11 mouse cellular contexts compared by ENCODE assay signal in genomic region chr6:29524034-29524489, GRCm38 (mm10). TPM values are rescaled to one million over a fixed set of nuclear protein-coding genes. Genes with fewer than 3 reads are reported as not detected.
DNase-seq lines count a peak whose midpoint lies in the region; ATAC-seq and TF ChIP-seq lines count a peak whose summit lies in the region.
"Had no signal": no experiment of that assay in that cellular context is flagged by ENCODE, and none has a peak within 500 bp of the region (broad histone marks: within the 10 kb centered on the region; RNA-seq: fewer than 3 reads in every experiment).

No protein-coding gene starts in this region.

- no peak overlapping the region for H3K27ac ChIP-seq in kidney, postnatal 0 days
- peak overlapping the region; percentile 72 for H3K27ac ChIP-seq in heart, embryonic 10.5 days
- H3K27ac ChIP-seq: limb, embryonic 13.5 days had no signal

- peaks cover 13% of the 10 kb centered on the region for H3K27me3 ChIP-seq in kidney, postnatal 0 days (ENCODE audit: insufficient read depth, low read length)
- peaks cover 39% of the 10 kb centered on the region for H3K27me3 ChIP-seq in heart, embryonic 10.5 days (ENCODE audit: insufficient read depth, poor library complexity, severe bottlenecking)

- H3K4me3 ChIP-seq in kidney, postnatal 0 days (replicated peaks; ENCODE audit: low read depth, low read length): no peak overlapping the region
- no peak overlapping the region for H3K4me3 ChIP-seq in heart, embryonic 10.5 days
- H3K4me3 ChIP-seq: limb, embryonic 13.5 days had no signal

- no peaks in the 10 kb centered on the region for H3K9me3 ChIP-seq in kidney, postnatal 0 days (replicated peaks; ENCODE audit: low read length)
- no peaks in the 10 kb centered on the region for H3K9me3 ChIP-seq in heart, embryonic 10.5 days

- TF ChIP-seq CTCF in kidney, postnatal 0 days (IDR thresholded peaks at IDR 0.05; ENCODE audit: low read depth): no peak

- no peak overlapping the region for H3K4me2 ChIP-seq in kidney, postnatal 0 days (ENCODE audit: low read length)
- H3K4me2 ChIP-seq: limb, embryonic 13.5 days had no signal

- DNase-seq in kidney, postnatal 0 days (ENCODE audit: low spot score): peak; percentile 84
- no peak for DNase-seq in kidney, postnatal 25 days
- DNase-seq in NIH3T3 (ENCODE audit: low read depth): peak; percentile 48
- peak; percentile 88 for DNase-seq in heart, embryonic 10.5 days (ENCODE audit: low spot score)
- no peak for DNase-seq in adrenal gland, adult (ENCODE audit: inconsistent age in 2 of 2, low spot score in 1 of 2)
- no peak for DNase-seq in right cerebral cortex, adult 18-20 months
- DNase-seq: cerebellum, adult 8-10 months; gastrocnemius, postnatal 10 days had no signal

- H3K4me1 ChIP-seq in kidney, postnatal 0 days (replicated peaks; ENCODE audit: insufficient read depth, low read length): peaks cover 16% of the 10 kb centered on the region; the same call in 1 of the 2 replicates
- H3K4me1 ChIP-seq in heart, embryonic 10.5 days: peaks cover 47% of the 10 kb centered on the region

- ATAC-seq in kidney, postnatal 0 days (replicated peaks; ENCODE audit: low FRiP score, low read depth): peak; percentile 62; the same call in 1 of the 2 replicates
- peak; percentile 64 for ATAC-seq in megakaryocyte progenitor cell, adult 5-6 weeks (replicated peaks; ENCODE audit: poor library complexity)
- no peak for ATAC-seq in erythroblast, adult 5-6 weeks (replicated peaks; ENCODE audit: low FRiP score, poor library complexity, severe bottlenecking)

- WGBS in kidney, postnatal 0 days: 36% methylated on average over 6 of the region's 6 CpGs
- WGBS in heart, embryonic 10.5 days: 34% methylated on average over 6 of the region's 6 CpGs

- H3K9ac ChIP-seq in kidney, postnatal 0 days (ENCODE audit: low read depth, low read length): no peak overlapping the region
- H3K9ac ChIP-seq: limb, embryonic 13.5 days had no signal

- no peaks in the 10 kb centered on the region for H3K36me3 ChIP-seq in kidney, postnatal 0 days (ENCODE audit: insufficient read depth, low read length)
- H3K36me3 ChIP-seq in heart, embryonic 10.5 days: no peaks in the 10 kb centered on the region
- H3K36me3 ChIP-seq: limb, embryonic 13.5 days had no signal

RNA-seq across cellular contexts. Expression of gene Irf5, which starts 2.4 kb away (rescaled TPM):
- polyA plus RNA-seq in kidney, postnatal 0 days (2015; fragmentation: Nextera tagmentation; extraction: Ambion mirVana): 3.7 and 4.7 TPM in 2 replicates
- polyA plus RNA-seq in heart, embryonic 10.5 days (2016; fragmentation: Nextera tagmentation; extraction: Ambion mirVana): 22.1 and 24.9 TPM in 2 replicates
- total RNA-seq in megakaryocyte progenitor cell, adult 5-6 weeks (2015): 6.1 and 11.5 TPM in 2 replicates
- total RNA-seq in megakaryocyte progenitor cell, adult 5-6 weeks (2017): 14.4 and 18.1 TPM in 2 replicates
- 11.9 and 14.4 TPM in 2 replicates for total RNA-seq in erythroblast, adult 5-6 weeks (2015; ENCODE audit: low replicate concordance)
- total RNA-seq in erythroblast, adult 5-6 weeks (2017; ENCODE audit: low replicate concordance): 6.6 and 12.5 TPM in 2 replicates

RNA-seq across cellular contexts. Expression of gene Kcp, which starts 16.3 kb away (rescaled TPM):
- 17.1 and 19.1 TPM in 2 replicates for polyA plus RNA-seq in kidney, postnatal 0 days (2015; fragmentation: Nextera tagmentation; extraction: Ambion mirVana)
- polyA plus RNA-seq in heart, embryonic 10.5 days (2016; fragmentation: Nextera tagmentation; extraction: Ambion mirVana): 13.8 and 23.3 TPM in 2 replicates
- total RNA-seq in megakaryocyte progenitor cell, adult 5-6 weeks (2015): 0.05 TPM in 1 of 2 replicates, not detected in the other
- total RNA-seq in megakaryocyte progenitor cell, adult 5-6 weeks (2017): 0.50 TPM in 1 of 2 replicates, not detected in the other
- not detected in 2 replicates for total RNA-seq in erythroblast, adult 5-6 weeks (2015; ENCODE audit: low replicate concordance)
- not detected in 2 replicates for total RNA-seq in erythroblast, adult 5-6 weeks (2017; ENCODE audit: low replicate concordance)

RNA-seq across cellular contexts. Expression of gene Atp6v1fnb, which starts 52.8 kb away (rescaled TPM):
- not detected in 2 replicates for polyA plus RNA-seq in kidney, postnatal 0 days (2015; fragmentation: Nextera tagmentation; extraction: Ambion mirVana)
- not detected in 2 replicates for polyA plus RNA-seq in heart, embryonic 10.5 days (2016; fragmentation: Nextera tagmentation; extraction: Ambion mirVana)
- total RNA-seq in megakaryocyte progenitor cell, adult 5-6 weeks (2015): 0.79 TPM in 1 of 2 replicates, not detected in the other
- not detected in 2 replicates for total RNA-seq in megakaryocyte progenitor cell, adult 5-6 weeks (2017)
- not detected in 2 replicates for total RNA-seq in erythroblast, adult 5-6 weeks (2015; ENCODE audit: low replicate concordance)
- not detected in 2 replicates for total RNA-seq in erythroblast, adult 5-6 weeks (2017; ENCODE audit: low replicate concordance)
- polyA plus RNA-seq: limb, embryonic 13.5 days had no signal

RNA-seq across cellular contexts. Expression of gene Atp6v1f, which starts 56.5 kb away (rescaled TPM):
- polyA plus RNA-seq in kidney, postnatal 0 days (2015; fragmentation: Nextera tagmentation; extraction: Ambion mirVana): 461 and 485 TPM in 2 replicates
- polyA plus RNA-seq in heart, embryonic 10.5 days (2016; fragmentation: Nextera tagmentation; extraction: Ambion mirVana): 214 and 228 TPM in 2 replicates
- 205 and 206 TPM in 2 replicates for total RNA-seq in megakaryocyte progenitor cell, adult 5-6 weeks (2015)
- total RNA-seq in megakaryocyte progenitor cell, adult 5-6 weeks (2017): 115 and 159 TPM in 2 replicates
- total RNA-seq in erythroblast, adult 5-6 weeks (2015; ENCODE audit: low replicate concordance): 61.9 and 77.2 TPM in 2 replicates
- 27.2 and 37.2 TPM in 2 replicates for total RNA-seq in erythroblast, adult 5-6 weeks (2017; ENCODE audit: low replicate concordance)

Comparison
In these comparisons a context has a peak if more than half of its experiments do, and no peak if none do; other contexts are left out.
1. DNase-seq: peak in kidney, postnatal 0 days (single experiment), NIH3T3 (single experiment) and heart, embryonic 10.5 days (single experiment); none in kidney, postnatal 25 days (0 of 2), adrenal gland, adult (0 of 2) and right cerebral cortex, adult 18-20 months (single experiment).